Mouse (Mus musculus) heart, embryonic 11.5 days (tissue): ENCODE measurements around the gene Abcc6. TPM values are rescaled to one million over a fixed set of nuclear protein-coding genes. Genes with fewer than 3 reads are reported as not detected.
"Not testable (repeated sequence)": the region's sequence is repeated elsewhere in the genome, so short reads cannot be mapped to it uniquely, and the experiment has no call there.

Experiments
- ATAC-seq: fragments of 200-750 bp; cut with Nextera tagmentation; replicated peaks from 2 replicates; pipeline ENCODE4 v1.8.0; 2017; ENCODE audit warnings: moderate library complexity; ENCODE audit not compliant: insufficient number of reproducible peaks, low FRiP score, low TSS enrichment
- H3K27ac ChIP-seq: fragments of 300-500 bp; sonication (generic); 2 replicates; pipeline ENCODE4 v1.5.1; 2014; ENCODE audit warnings: mild to moderate bottlenecking, low read depth, low read length
- H3K27me3 ChIP-seq: fragments of 300-500 bp; sonication (generic); 2 replicates; pipeline ENCODE4 v1.6.1; 2014; ENCODE audit warnings: mild to moderate bottlenecking, low read length, mixed read lengths; ENCODE audit not compliant: control insufficient read depth, insufficient read depth
- H3K36me3 ChIP-seq: fragments of 300-500 bp; sonication (generic); 2 replicates; pipeline ENCODE4 v1.6.1; 2014; ENCODE audit warnings: mild to moderate bottlenecking, low read length, moderate library complexity, mixed read lengths; ENCODE audit not compliant: control insufficient read depth, insufficient read depth
- H3K4me1 ChIP-seq: fragments of 300-500 bp; sonication (generic); 2 replicates; pipeline ENCODE4 v1.6.1; 2014; ENCODE audit warnings: low read length; ENCODE audit not compliant: control insufficient read depth, insufficient read depth
- H3K4me2 ChIP-seq: fragments of 300-500 bp; sonication (generic); 2 replicates; pipeline ENCODE4 v1.6.1; 2014; ENCODE audit warnings: mild to moderate bottlenecking, moderate library complexity
- H3K4me3 ChIP-seq: fragments of 300-500 bp; sonication (generic); 2 replicates; pipeline ENCODE4 v1.5.1; 2014; ENCODE audit warnings: low read depth, low read length
- H3K9ac ChIP-seq: fragments of 300-500 bp; sonication (generic); 2 replicates; pipeline ENCODE4 v1.6.1; 2014; ENCODE audit warnings: mild to moderate bottlenecking, low read depth, low read length, moderate library complexity
- H3K9me3 ChIP-seq: fragments of 300-500 bp; sonication (generic); replicated peaks from 2 replicates; pipeline ENCODE4 v1.6.1; 2016; ENCODE audit warnings: low read length; ENCODE audit not compliant: control insufficient read depth
- WGBS: fragments of 180-500 bp; shearing (Covaris S2); extraction: QIAGEN DNeasy Blood & Tissue Kit; methylation state at CpG from one replicate; pipeline ENCODE4 v1.1.7; 2014; ENCODE audit not compliant: insufficient replicate concordance; 5-methylcytosine and 5-hydroxymethylcytosine counted together
- polyA plus RNA-seq: library from polyadenylated mRNA; unstranded; fragments of >200 nt; fragmentation: Nextera tagmentation; extraction: Ambion mirVana; gene quantifications from 2 replicates; pipeline ENCODE4 v1.2.1, GENCODE M21; 2014

Gene Abcc6
- polyA plus RNA-seq, 1 experiment from 2014 or later = 0.04 TPM

DNA sequence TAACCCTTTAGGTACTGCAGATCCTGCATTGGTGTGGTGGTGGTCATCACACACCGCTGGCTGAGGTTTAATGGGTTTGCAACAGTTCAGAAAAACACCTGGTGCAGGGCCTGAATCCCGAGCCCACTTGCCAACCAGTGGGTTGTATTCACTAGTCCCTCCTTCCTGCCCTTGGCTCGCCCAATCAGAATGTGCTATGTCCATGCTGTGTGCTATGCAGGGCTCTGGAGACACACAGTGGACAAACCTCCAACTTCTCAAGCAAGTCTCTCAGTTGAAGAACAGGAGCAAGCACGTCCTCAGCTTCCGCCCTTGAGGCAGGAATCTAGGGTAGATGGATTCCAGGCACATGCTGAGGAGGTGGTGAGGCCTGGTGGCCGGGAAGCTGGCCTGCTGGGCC, 55.6 kb downstream of the Abcc6 start:
- Histone ChIP-seq H3K27me3 (no peaks in the 10 kb centered on the region; the same call in 1 of the 2 replicates), H3K9ac (no peak overlapping the region), H3K4me3 (no peak overlapping the region), H3K9me3 (no peaks in the 10 kb centered on the region), H3K4me2 (no peak overlapping the region), H3K4me1 (no peaks in the 10 kb centered on the region), H3K36me3 (no peaks in the 10 kb centered on the region), H3K27ac (no peak overlapping the region)
- ATAC-seq = no peak
- WGBS = 66% methylated on average over 6 of the region's 6 CpGs

DNA sequence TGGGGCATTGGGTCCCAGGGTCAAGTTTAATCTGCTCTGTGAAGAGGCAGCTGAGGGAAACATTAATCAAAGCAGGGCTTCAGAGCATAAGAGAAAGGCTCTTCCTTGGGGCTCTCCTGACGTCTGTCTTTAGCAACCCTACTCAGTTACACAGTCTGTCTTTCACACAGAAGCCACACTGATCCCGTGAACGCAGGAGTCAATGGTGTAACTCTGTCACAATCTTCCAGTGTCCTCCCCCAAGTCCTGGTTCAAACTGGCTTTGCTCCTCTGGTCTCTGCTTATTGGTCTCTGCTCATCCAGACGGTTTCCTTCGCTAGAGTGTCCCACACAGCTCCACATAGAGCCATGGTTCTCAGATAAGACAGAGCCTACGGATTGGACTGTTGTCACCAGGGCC, 56.0 kb downstream of the Abcc6 start:
- Histone ChIP-seq H3K4me2 (no peak overlapping the region), H3K4me1 (no peaks in the 10 kb centered on the region), H3K36me3 (no peaks in the 10 kb centered on the region), H3K9ac (no peak overlapping the region), H3K9me3 (no peaks in the 10 kb centered on the region), H3K27ac (no peak overlapping the region), H3K4me3 (no peak overlapping the region), H3K27me3 (no peaks in the 10 kb centered on the region; the same call in 1 of the 2 replicates)
- 26% methylated on average over 6 of the region's 6 CpGs for WGBS
- no peak; the same call in 1 of the 2 replicates for ATAC-seq

DNA sequence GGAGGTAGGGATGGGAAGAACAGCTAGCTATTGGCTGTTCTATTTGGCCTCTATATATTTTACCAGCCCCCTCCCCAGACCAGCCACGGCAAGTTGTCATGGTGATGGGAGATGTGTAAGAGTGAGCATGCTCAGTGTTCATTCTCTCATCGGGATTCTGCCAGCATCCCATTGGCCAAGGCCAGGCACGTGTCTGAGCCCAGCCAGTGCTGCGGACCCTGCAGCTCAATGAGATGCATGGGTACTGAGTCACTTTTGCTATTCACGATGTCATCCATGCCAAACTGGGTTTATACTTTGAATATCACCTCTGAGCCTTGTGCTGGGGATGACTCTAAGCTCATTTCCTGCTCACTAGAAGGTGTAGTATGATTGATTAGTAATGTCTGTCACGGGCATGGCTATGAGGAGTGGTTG, 56.8 kb downstream of the Abcc6 start:
- no peak for ATAC-seq
- H3K4me2 ChIP-seq = no peak overlapping the region
- no peaks in the 10 kb centered on the region; the same call in 1 of the 2 replicates for H3K27me3 ChIP-seq
- no peaks in the 10 kb centered on the region for H3K36me3 ChIP-seq
- H3K4me1 ChIP-seq = no peaks in the 10 kb centered on the region
- H3K4me3 ChIP-seq = no peak overlapping the region
- WGBS = 75% methylated on average over 6 of the region's 6 CpGs
- no peak overlapping the region for H3K9ac ChIP-seq
- no peak overlapping the region for H3K27ac ChIP-seq
- H3K9me3 ChIP-seq = no peaks in the 10 kb centered on the region

DNA sequence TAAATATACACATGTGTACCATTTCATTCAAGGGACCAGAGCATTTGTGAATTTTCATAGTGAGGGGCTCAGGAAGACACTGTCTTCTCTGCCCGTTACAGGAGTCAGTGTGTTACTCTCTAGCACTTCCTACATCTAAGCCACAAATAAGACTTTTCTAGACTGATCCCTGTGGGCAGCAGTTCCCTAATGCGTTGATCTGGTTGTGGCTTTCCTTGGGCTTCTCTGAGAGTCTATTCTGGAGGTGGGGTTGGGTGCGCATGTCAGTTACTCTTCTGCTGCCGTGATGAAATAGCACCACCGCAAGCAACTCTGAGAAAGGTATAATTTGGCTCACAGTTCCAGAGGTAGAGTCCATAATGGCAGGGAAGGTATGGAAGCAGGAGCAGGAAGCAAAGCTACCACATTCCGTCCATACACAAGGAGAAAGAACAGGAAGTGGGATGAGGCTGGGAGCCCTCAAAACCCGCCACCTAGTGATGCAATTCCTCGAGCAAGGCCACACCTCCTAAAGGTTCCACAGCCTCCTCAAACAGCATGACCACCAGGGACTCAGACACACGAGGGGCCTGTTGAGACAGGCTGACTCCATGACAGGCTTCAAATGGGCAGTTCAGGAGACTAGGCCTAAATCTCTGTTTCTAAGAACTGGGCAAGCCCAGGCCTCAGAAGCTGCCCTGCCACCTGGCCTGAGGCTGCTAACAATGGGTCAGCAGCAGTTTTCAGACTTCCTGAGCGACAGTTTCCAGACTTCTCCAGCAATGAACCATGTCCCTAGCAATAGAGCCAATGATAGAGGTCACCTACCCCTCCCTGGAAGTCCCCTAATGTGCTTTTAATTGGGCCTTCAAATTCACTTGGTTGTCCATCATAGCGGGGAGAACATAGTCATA, 58.0 kb downstream of the Abcc6 start:
- no peak for ATAC-seq
- Histone ChIP-seq H3K9ac (no peak overlapping the region), H3K36me3 (no peaks in the 10 kb centered on the region), H3K9me3 (no peaks in the 10 kb centered on the region), H3K4me1 (no peaks in the 10 kb centered on the region), H3K4me2 (no peak overlapping the region), H3K4me3 (no peak overlapping the region), H3K27ac (no peak overlapping the region), H3K27me3 (no peaks in the 10 kb centered on the region; the same call in 1 of the 2 replicates)
- WGBS = 74% methylated on average over 11 of the region's 11 CpGs

DNA sequence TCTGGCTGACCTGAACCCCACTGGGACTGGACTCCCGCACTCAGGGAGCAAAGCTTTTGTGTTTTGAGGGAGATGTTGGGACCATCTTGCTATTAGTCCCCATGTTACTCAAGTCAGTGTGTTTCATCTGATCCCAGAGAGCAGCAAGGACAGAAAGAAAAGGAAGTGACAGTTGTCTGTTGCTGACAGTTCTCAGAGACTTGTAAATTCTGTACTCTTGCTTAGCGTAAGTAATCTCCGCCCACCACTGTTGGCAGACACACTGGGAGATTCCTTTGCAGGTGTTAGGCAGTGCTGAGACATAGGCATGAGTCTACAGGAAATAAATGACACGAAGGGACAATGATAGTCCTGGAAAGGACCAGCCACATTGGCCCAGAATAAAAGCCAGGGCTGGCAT, 73.5 kb downstream of the Abcc6 start:
- H3K27me3 ChIP-seq = no peaks in the 10 kb centered on the region
- no peak overlapping the region for H3K9ac ChIP-seq
- no peak for ATAC-seq
- WGBS = 63% methylated on average over 4 of the region's 4 CpGs
- no peaks in the 10 kb centered on the region for H3K4me1 ChIP-seq
- no peaks in the 10 kb centered on the region for H3K9me3 ChIP-seq
- no peak overlapping the region for H3K4me3 ChIP-seq
- H3K27ac ChIP-seq = no peak overlapping the region
- H3K4me2 ChIP-seq = no peak overlapping the region
- no peaks in the 10 kb centered on the region for H3K36me3 ChIP-seq

DNA sequence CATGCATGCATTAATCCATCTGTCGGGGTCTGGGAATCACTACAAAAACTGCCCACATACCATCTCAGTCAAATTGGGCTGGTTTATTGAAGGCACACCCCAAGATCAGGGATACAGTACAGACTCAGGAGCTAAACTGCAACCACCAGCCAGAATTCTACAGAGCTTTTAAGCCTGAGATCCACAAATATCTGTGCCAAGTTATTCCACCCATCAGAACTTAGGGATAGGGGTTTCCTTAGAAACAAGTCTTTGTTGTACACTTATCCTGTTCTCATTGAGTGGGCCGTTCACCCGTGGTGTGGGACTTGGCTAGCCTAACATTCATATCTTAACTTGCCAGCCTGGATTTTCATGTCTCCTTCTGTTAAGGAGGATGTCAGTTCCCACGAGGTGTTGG, 81.0 kb downstream of the Abcc6 start:
- no peaks in the 10 kb centered on the region for H3K4me1 ChIP-seq
- no peak for ATAC-seq
- H3K4me2 ChIP-seq = no peak overlapping the region
- no peak overlapping the region for H3K27ac ChIP-seq
- no peaks in the 10 kb centered on the region for H3K27me3 ChIP-seq
- H3K36me3 ChIP-seq = no peaks in the 10 kb centered on the region
- no peaks in the 10 kb centered on the region for H3K9me3 ChIP-seq
- H3K4me3 ChIP-seq = no peak overlapping the region
- H3K9ac ChIP-seq = no peak overlapping the region
- 71% methylated on average over 4 of the region's 4 CpGs for WGBS

DNA sequence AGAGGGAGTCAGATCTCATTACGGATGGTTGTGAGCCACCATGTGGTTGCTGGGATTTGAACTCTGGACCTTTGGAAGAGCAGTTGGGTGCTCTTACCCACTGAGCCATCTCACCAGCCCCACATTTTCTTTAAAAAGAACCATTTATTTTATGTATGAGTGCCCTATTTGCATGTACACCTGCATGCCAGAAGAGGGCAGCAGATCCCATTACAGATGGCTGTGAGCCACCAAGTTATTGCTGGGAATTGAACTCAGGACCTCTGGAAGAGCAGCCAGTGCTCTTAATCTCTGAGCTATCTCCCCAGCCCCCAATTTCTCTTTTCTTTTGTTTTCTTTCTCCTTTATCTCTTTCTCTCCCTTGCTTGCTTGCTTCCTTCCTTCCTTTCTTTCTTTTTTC, 86.8 kb downstream of the Abcc6 start:
- not testable (repeated sequence) for H3K4me1 ChIP-seq, H3K9me3 ChIP-seq, H3K27me3 ChIP-seq, ATAC-seq, H3K9ac ChIP-seq, H3K27ac ChIP-seq, H3K36me3 ChIP-seq, H3K4me2 ChIP-seq, H3K4me3 ChIP-seq
- WGBS = 70% methylated on average over 1 of the region's 1 CpGs

DNA sequence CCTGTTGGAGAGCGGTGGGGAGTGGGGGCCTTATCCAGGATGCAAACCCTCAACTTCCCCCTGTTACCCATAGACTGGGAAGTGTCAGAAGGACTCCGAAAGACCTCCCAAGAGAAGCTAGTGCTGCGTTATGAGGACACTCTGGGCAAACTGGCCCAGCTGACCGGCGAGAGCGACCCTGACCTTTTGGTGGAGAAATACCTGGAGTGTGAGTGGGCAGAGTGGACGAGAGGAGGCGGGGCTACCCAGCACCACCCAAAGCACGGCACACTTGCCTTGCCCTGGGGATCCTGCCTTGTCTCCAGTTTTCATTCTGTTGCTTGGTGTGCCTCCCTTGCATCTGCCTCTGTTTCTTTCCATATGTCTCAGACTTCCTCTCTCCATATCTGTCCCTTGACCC, 88.1 kb downstream of the Abcc6 start:
- Histone ChIP-seq H3K9ac (no peak overlapping the region), H3K27me3 (no peaks in the 10 kb centered on the region), H3K36me3 (no peaks in the 10 kb centered on the region), H3K4me2 (no peak overlapping the region), H3K27ac (no peak overlapping the region), H3K9me3 (no peaks in the 10 kb centered on the region), H3K4me3 (no peak overlapping the region), H3K4me1 (no peaks in the 10 kb centered on the region)
- 70% methylated on average over 9 of the region's 9 CpGs for WGBS
- no peak for ATAC-seq

DNA sequence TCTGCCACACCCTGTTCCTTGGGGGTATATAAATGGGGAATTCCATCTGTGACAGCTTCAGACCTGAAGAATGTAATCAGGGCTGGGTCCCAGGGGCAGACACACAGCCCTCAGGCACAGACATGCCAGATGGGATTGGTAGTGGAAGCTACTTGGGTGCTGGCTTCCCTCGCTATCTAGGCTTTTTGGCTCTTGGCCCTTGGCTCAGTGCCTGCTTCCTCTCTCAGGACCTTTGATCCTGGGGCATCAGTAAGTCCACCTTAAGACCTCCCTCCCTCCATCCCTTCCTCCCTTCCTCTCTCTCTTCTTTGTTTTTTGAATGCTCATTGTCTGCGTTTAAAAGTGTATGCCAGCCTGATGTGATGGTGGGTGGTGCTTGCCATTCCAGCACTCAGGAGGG, 90.3 kb downstream of the Abcc6 start:
- no peak for ATAC-seq
- H3K27me3 ChIP-seq = 0 out of 2 replicates have a peak, but pooled peaks cover 3% of the 10 kb centered on the region
- H3K9me3 ChIP-seq = no peaks in the 10 kb centered on the region
- H3K9ac ChIP-seq = no peak overlapping the region
- no peaks in the 10 kb centered on the region for H3K36me3 ChIP-seq
- no peak overlapping the region for H3K4me2 ChIP-seq
- 36% methylated on average over 2 of the region's 2 CpGs for WGBS
- no peak overlapping the region for H3K27ac ChIP-seq
- H3K4me1 ChIP-seq = no peaks in the 10 kb centered on the region
- H3K4me3 ChIP-seq = no peak overlapping the region
